Mouse (Mus musculus) MEL (cell line): Measurements from ENCODE around the gene Stfa1.
"Not testable (repeated sequence)": the region's sequence is repeated elsewhere in the genome, so short reads cannot be mapped to it uniquely, and the experiment has no call there.

Source experiments
- EP300 ChIP-seq, 2 experiments: IDR thresholded peaks; 2 replicates each; pipeline ENCODE4 v1.6.1; 2011; ENCODE audit warnings: improper control_type of control experiment in 2 of 2, low read length in 2 of 2, low read depth in 1 of 2, mild to moderate bottlenecking in 1 of 2
- ZMIZ1 ChIP-seq: IDR thresholded peaks from 2 replicates; pipeline ENCODE4 v1.6.1; 2012; ENCODE audit warnings: low read depth, mild to moderate bottlenecking, inconsistent platforms, low read length, improper control_type of control experiment, moderate library complexity

GRCm38 (mm10) chr16:36276796-36277195 lies at the start of gene Stfa1:
- not testable (repeated sequence) for TF ChIP-seq EP300 (IDR thresholded peaks at IDR 0.05; ENCODE audit: low read depth in 1 of 2, low read length in 2 of 2); ZMIZ1
